Mouse (Mus musculus): Measurements from ENCODE around the gene Zbtb7a. TPM values are rescaled to one million over a fixed set of nuclear protein-coding genes. Genes with fewer than 3 reads are reported as not detected.

Gene Zbtb7a
- polyA plus RNA-seq, 1 experiment from 2014 or later = 4.9 TPM

DNA sequence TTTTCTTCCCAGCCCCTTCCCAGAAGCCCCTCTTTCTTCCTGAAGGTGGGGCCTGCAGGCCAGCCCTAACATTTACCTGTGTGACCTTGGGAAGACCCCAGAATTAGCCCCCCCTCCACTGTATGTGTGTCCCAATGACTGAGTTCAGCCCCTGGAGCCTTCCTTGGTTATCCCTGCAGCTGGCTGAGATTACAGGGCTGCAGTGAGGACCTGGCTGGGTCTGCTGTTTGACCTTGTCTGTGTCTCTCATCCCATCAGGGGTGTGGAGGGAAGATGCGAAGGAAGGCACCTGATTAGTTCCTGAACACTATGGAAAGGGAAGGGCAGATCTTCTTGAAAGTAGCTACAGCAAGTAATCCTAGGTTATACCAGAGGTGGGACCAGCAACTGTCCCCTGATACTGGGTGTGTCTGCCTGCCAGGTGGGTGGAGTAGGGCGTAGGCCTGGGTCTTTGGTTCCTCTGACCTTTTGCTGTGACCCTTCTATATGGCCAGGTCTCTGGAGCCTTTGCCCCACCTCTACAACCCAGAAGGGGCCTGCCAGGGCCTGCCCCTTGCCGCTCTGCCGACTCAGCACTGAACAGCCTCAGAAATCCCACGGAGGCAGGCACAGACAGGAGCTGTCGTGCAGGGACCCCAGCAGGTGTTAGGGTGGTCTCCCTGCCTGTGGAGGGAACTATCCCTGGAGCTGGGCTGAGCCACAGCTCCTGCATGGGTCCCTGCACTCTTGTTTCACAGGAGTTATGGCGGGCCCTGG is 6.6 kb downstream of the Zbtb7a start:
- Histone ChIP-seq H3K36me3 (replicated peaks; ENCODE audit: control insufficient read depth, insufficient read depth, low read depth, low read length) (peaks cover 13% of the 10 kb centered on the region), H3K4me1 (ENCODE audit: control insufficient read depth, insufficient read depth, low read length) (peaks cover 15% of the 10 kb centered on the region), H3K9ac (replicated peaks; ENCODE audit: low read length) (peak overlapping the region; percentile 32; the same call in 1 of the 2 replicates), H3K4me2 (ENCODE audit: low read depth, low read length) (no peak overlapping the region), H3K9me3 (replicated peaks; ENCODE audit: control insufficient read depth, low read length) (no peaks in the 10 kb centered on the region), H3K27ac (replicated peaks; ENCODE audit: low read depth, low read length) (0 out of 2 replicates have a peak overlapping the region, but pooled peaks have one; percentile 4), H3K4me3 (ENCODE audit: low read depth, low read length) (no peak overlapping the region), H3K27me3 (ENCODE audit: control insufficient read depth, insufficient read depth, low read length) (no peaks in the 10 kb centered on the region)
- ATAC-seq (replicated peaks; ENCODE audit: insufficient number of reproducible peaks, low FRiP score, low TSS enrichment, low read depth) = no peak
- no peak for DNase-seq (ENCODE audit: low spot score)
- WGBS = 85% methylated on average over 7 of the region's 7 CpGs

- Histone ChIP-seq H3K9me3 (replicated peaks; ENCODE audit: control insufficient read depth, low read length) (no peaks in the 10 kb centered on the region), H3K4me3 (ENCODE audit: low read depth, low read length) (no peak overlapping the region), H3K36me3 (replicated peaks; ENCODE audit: control insufficient read depth, insufficient read depth, low read depth, low read length) (peaks cover 14% of the 10 kb centered on the region), H3K27ac (replicated peaks; ENCODE audit: low read depth, low read length) (no peak overlapping the region; the same call in 1 of the 2 replicates), H3K4me2 (ENCODE audit: low read depth, low read length) (no peak overlapping the region), H3K27me3 (ENCODE audit: control insufficient read depth, insufficient read depth, low read length) (no peaks in the 10 kb centered on the region), H3K4me1 (ENCODE audit: control insufficient read depth, insufficient read depth, low read length) (peaks cover 15% of the 10 kb centered on the region), H3K9ac (replicated peaks; ENCODE audit: low read length) (no peak overlapping the region)
- no peak for ATAC-seq (replicated peaks; ENCODE audit: insufficient number of reproducible peaks, low FRiP score, low TSS enrichment, low read depth)
- WGBS = 70% methylated on average over 5 of the region's 5 CpGs
- no peak for DNase-seq (ENCODE audit: low spot score)
These were observed 7.5 kb downstream of the Zbtb7a start for GRCm38 (mm10) chr10:81142551-81142981.

DNA sequence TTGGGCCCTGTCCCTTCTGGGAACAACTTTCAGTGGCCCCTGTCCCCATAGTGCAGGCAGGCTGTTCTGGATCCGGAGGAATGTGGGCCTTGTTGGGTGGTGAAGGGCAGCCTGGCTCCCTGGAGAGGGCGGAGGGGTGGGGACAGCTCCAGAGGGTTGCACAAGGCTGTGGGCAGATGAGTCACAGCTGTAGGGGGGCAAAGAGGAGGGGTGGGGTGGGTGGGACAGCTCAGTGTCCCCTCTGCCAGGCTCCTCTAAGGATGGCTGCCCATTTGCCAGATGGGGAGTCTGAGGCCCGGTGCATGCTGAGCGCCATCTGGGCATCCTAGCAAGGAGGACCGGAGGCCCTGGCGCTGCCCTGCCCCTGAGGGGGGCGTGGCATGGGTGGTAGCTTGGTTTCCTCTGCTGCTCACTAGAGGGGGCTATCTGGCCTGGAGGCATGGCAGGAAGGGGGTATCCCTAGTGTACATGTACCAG is 8.2 kb downstream of the Zbtb7a start:
- H3K27ac ChIP-seq (replicated peaks; ENCODE audit: low read depth, low read length) = no peak overlapping the region; the same call in 1 of the 2 replicates
- 97% methylated on average over 7 of the region's 7 CpGs for WGBS
- ATAC-seq (replicated peaks; ENCODE audit: insufficient number of reproducible peaks, low FRiP score, low TSS enrichment, low read depth) = no peak

DNA sequence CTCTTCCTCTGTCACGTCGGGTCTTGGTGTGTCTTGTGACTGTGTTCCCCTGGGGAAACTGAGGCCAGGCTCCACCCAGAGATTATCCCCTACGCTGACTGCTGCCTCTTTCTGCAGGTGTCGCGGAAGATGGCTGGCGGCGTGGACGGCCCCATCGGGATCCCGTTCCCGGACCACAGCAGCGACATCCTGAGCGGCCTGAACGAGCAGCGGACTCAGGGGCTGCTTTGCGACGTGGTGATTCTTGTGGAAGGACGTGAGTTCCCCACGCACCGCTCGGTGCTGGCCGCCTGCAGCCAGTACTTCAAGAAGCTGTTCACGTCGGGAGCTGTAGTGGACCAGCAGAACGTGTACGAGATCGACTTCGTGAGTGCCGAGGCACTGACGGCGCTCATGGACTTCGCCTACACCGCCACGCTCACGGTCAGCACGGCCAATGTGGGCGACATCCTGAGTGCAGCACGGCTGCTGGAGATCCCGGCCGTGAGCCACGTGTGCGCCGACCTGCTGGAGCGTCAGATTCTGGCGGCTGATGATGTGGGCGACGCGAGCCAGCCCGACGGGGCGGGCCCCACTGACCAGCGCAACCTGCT is 8.9 kb downstream of the Zbtb7a start:
- WGBS = 95% methylated on average over 52 of the region's 52 CpGs
- H3K4me2 ChIP-seq (ENCODE audit: low read depth, low read length) = no peak overlapping the region
- H3K9me3 ChIP-seq (replicated peaks; ENCODE audit: control insufficient read depth, low read length) = no peaks in the 10 kb centered on the region
- no peak overlapping the region for H3K27ac ChIP-seq (replicated peaks; ENCODE audit: low read depth, low read length)
- ATAC-seq (replicated peaks; ENCODE audit: insufficient number of reproducible peaks, low FRiP score, low TSS enrichment, low read depth) (no peak), DNase-seq (ENCODE audit: low spot score) (no peak)
- peaks cover 15% of the 10 kb centered on the region for H3K4me1 ChIP-seq (ENCODE audit: control insufficient read depth, insufficient read depth, low read length)
- no peak overlapping the region for H3K4me3 ChIP-seq (ENCODE audit: low read depth, low read length)
- H3K9ac ChIP-seq (replicated peaks; ENCODE audit: low read length) = no peak overlapping the region
- peaks cover 20% of the 10 kb centered on the region for H3K36me3 ChIP-seq (replicated peaks; ENCODE audit: control insufficient read depth, insufficient read depth, low read depth, low read length)
- H3K27me3 ChIP-seq (ENCODE audit: control insufficient read depth, insufficient read depth, low read length) = no peaks in the 10 kb centered on the region

More for the DNA sequence above, 8.2 kb downstream of the Zbtb7a start:
- H3K9ac ChIP-seq (replicated peaks; ENCODE audit: low read length) = no peak overlapping the region
- no peak for DNase-seq (ENCODE audit: low spot score)
- H3K4me2 ChIP-seq (ENCODE audit: low read depth, low read length) = no peak overlapping the region
- no peaks in the 10 kb centered on the region for H3K27me3 ChIP-seq (ENCODE audit: control insufficient read depth, insufficient read depth, low read length)
- peaks cover 15% of the 10 kb centered on the region for H3K4me1 ChIP-seq (ENCODE audit: control insufficient read depth, insufficient read depth, low read length)
- H3K36me3 ChIP-seq (replicated peaks; ENCODE audit: control insufficient read depth, insufficient read depth, low read depth, low read length) = peaks cover 20% of the 10 kb centered on the region
- H3K9me3 ChIP-seq (replicated peaks; ENCODE audit: control insufficient read depth, low read length) = no peaks in the 10 kb centered on the region
- H3K4me3 ChIP-seq (ENCODE audit: low read depth, low read length) = no peak overlapping the region

- no peak for DNase-seq (ENCODE audit: low spot score)
- no peak overlapping the region for H3K27ac ChIP-seq (replicated peaks; ENCODE audit: low read depth, low read length)
- H3K9me3 ChIP-seq (replicated peaks; ENCODE audit: control insufficient read depth, low read length) = no peaks in the 10 kb centered on the region
- no peak for ATAC-seq (replicated peaks; ENCODE audit: insufficient number of reproducible peaks, low FRiP score, low TSS enrichment, low read depth)
- H3K27me3 ChIP-seq (ENCODE audit: control insufficient read depth, insufficient read depth, low read length) = no peaks in the 10 kb centered on the region
- H3K36me3 ChIP-seq (replicated peaks; ENCODE audit: control insufficient read depth, insufficient read depth, low read depth, low read length) = peaks cover 20% of the 10 kb centered on the region
- H3K4me1 ChIP-seq (ENCODE audit: control insufficient read depth, insufficient read depth, low read length) = peaks cover 10% of the 10 kb centered on the region
- H3K9ac ChIP-seq (replicated peaks; ENCODE audit: low read length) = no peak overlapping the region
- WGBS = 96% methylated on average over 25 of the region's 27 CpGs
- no peak overlapping the region for H3K4me3 ChIP-seq (ENCODE audit: low read depth, low read length)
- H3K4me2 ChIP-seq (ENCODE audit: low read depth, low read length) = no peak overlapping the region
These were observed 9.6 kb downstream of the Zbtb7a start for GRCm38 (mm10) chr10:81144667-81145066.

DNA sequence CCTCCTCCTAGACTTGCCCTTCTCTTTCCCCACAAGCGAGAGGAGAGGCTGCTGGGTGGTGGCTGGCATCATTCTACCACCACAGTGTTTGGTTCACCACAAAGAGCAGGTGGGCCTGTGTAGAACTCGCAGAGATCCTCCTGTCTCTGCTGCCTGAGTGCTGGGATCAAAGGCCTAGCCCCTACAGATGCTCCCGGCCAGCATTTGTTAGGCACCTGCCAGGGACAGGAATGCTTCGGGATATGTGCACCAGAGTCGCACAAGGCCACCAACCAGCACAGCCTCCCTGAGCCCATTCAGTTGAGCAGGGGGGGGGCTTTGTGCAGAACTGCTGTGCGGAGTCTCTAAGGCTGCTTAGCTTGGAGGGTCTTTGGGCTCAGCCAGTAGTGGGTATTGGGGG is 10.3 kb downstream of the Zbtb7a start:
- DNase-seq (ENCODE audit: low spot score) = no peak
- H3K4me2 ChIP-seq (ENCODE audit: low read depth, low read length) = no peak overlapping the region
- no peak overlapping the region for H3K27ac ChIP-seq (replicated peaks; ENCODE audit: low read depth, low read length)
- H3K4me1 ChIP-seq (ENCODE audit: control insufficient read depth, insufficient read depth, low read length) = peaks cover 7% of the 10 kb centered on the region
- no peaks in the 10 kb centered on the region for H3K27me3 ChIP-seq (ENCODE audit: control insufficient read depth, insufficient read depth, low read length)
- no peak overlapping the region for H3K4me3 ChIP-seq (ENCODE audit: low read depth, low read length)
- no peak overlapping the region for H3K9ac ChIP-seq (replicated peaks; ENCODE audit: low read length)
- H3K9me3 ChIP-seq (replicated peaks; ENCODE audit: control insufficient read depth, low read length) = no peaks in the 10 kb centered on the region
- ATAC-seq (replicated peaks; ENCODE audit: insufficient number of reproducible peaks, low FRiP score, low TSS enrichment, low read depth) = no peak
- WGBS = 90% methylated on average over 6 of the region's 6 CpGs
- H3K36me3 ChIP-seq (replicated peaks; ENCODE audit: control insufficient read depth, insufficient read depth, low read depth, low read length) = peaks cover 20% of the 10 kb centered on the region

DNA sequence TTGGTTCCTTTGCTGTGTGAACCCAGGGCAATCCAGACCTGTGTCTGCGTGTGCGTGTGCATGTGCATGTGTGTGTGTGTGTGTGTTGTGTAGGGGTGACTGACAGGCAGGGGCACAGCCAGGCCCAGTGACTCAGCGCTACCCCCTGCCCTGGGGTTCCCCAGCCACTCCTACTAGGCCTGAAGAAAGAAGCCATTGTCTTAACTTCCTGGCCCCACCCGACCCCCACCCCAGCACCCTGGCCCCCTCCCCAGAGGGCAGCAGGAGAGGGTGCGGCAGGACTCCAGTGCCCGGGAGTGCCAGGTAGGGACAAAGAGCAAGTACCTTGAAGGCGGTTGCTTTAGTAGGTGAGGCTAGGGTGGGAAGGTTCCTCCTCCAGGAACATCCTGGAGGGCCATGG is 10.8 kb downstream of the Zbtb7a start:
- Histone ChIP-seq H3K27ac (replicated peaks; ENCODE audit: low read depth, low read length) (no peak overlapping the region), H3K27me3 (ENCODE audit: control insufficient read depth, insufficient read depth, low read length) (no peaks in the 10 kb centered on the region), H3K9me3 (replicated peaks; ENCODE audit: control insufficient read depth, low read length) (no peaks in the 10 kb centered on the region), H3K4me1 (ENCODE audit: control insufficient read depth, insufficient read depth, low read length) (peaks cover 4% of the 10 kb centered on the region), H3K36me3 (replicated peaks; ENCODE audit: control insufficient read depth, insufficient read depth, low read depth, low read length) (peaks cover 20% of the 10 kb centered on the region), H3K4me2 (ENCODE audit: low read depth, low read length) (no peak overlapping the region), H3K9ac (replicated peaks; ENCODE audit: low read length) (no peak overlapping the region), H3K4me3 (ENCODE audit: low read depth, low read length) (no peak overlapping the region)
- no peak for DNase-seq (ENCODE audit: low spot score)
- ATAC-seq (replicated peaks; ENCODE audit: insufficient number of reproducible peaks, low FRiP score, low TSS enrichment, low read depth) = no peak
- 80% methylated on average over 7 of the region's 7 CpGs for WGBS

DNA sequence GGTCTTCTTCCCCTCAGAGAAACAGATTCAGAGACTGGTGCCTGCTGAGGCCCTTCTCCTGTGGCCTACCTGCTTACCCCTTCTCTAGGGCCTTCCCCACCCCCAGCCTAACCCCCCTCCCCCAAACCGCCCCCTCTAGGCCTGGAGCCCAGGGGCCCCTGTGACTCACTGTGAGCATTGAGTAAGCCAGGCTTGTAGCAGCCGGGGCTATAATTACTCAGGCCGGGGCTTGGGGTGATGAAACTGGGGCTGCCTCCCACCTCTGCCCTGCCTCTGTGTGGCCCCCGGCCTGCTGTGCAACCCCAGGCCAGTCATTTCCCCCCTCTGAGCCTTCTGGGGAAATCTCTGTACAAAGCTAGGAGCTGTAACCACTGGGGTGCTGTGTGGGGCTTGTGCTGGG is 11.3 kb downstream of the Zbtb7a start:
- Histone ChIP-seq H3K4me1 (ENCODE audit: control insufficient read depth, insufficient read depth, low read length) (no peaks in the 10 kb centered on the region; the same call in 1 of the 2 replicates), H3K27ac (replicated peaks; ENCODE audit: low read depth, low read length) (no peak overlapping the region), H3K9me3 (replicated peaks; ENCODE audit: control insufficient read depth, low read length) (no peaks in the 10 kb centered on the region), H3K4me2 (ENCODE audit: low read depth, low read length) (no peak overlapping the region), H3K36me3 (replicated peaks; ENCODE audit: control insufficient read depth, insufficient read depth, low read depth, low read length) (peaks cover 20% of the 10 kb centered on the region), H3K4me3 (ENCODE audit: low read depth, low read length) (no peak overlapping the region), H3K27me3 (ENCODE audit: control insufficient read depth, insufficient read depth, low read length) (no peaks in the 10 kb centered on the region), H3K9ac (replicated peaks; ENCODE audit: low read length) (no peak overlapping the region)
- ATAC-seq (replicated peaks; ENCODE audit: insufficient number of reproducible peaks, low FRiP score, low TSS enrichment, low read depth) = no peak
- DNase-seq (ENCODE audit: low spot score) = no peak
- 81% methylated on average over 4 of the region's 4 CpGs for WGBS
